Mouse (Mus musculus) neural tube, embryonic 11.5 days (tissue): ENCODE measurements at regions not wholly inside any gene's neighbourhood (a gene's known extent, or its start where the extent isn't known, plus 50 kb on each side); places are given as distances from the start of the nearest gene placed in this dataset.

Experiments
- ATAC-seq: fragments of 200-750 bp; cut with Nextera tagmentation; 2 replicates; pipeline ENCODE4 v1.8.0; 2017; ENCODE audit warnings: moderate number of reproducible peaks, mild to moderate bottlenecking, moderate TSS enrichment, moderate library complexity; ENCODE audit not compliant: insufficient read depth, low FRiP score, low TSS enrichment
- DNase-seq: peaks from one replicate; pipeline ENCODE4 v3.0.0-alpha.2; 2015; ENCODE audit warnings: low spot score
- H3K27ac ChIP-seq: fragments of 300-500 bp; sonication (generic); 2 replicates; pipeline ENCODE4 v1.5.1; 2014; ENCODE audit warnings: low read depth, mild to moderate bottlenecking, low read length
- H3K27me3 ChIP-seq: fragments of 300-500 bp; sonication (generic); 2 replicates; pipeline ENCODE4 v1.6.1; 2014; ENCODE audit warnings: mild to moderate bottlenecking, low read length, mixed read lengths; ENCODE audit not compliant: control insufficient read depth, insufficient read depth
- H3K36me3 ChIP-seq: fragments of 300-500 bp; sonication (generic); 2 replicates; pipeline ENCODE4 v1.6.1; 2014; ENCODE audit warnings: mild to moderate bottlenecking, low read length, moderate library complexity, mixed read lengths; ENCODE audit not compliant: control insufficient read depth, insufficient read depth
- H3K4me1 ChIP-seq: fragments of 300-500 bp; sonication (generic); 2 replicates; pipeline ENCODE4 v1.6.1; 2014; ENCODE audit warnings: low read length, mixed read lengths; ENCODE audit not compliant: control insufficient read depth, insufficient read depth
- H3K4me2 ChIP-seq: fragments of 300-500 bp; sonication (generic); 2 replicates; pipeline ENCODE4 v1.6.1; 2014; ENCODE audit warnings: low read depth, mild to moderate bottlenecking, moderate library complexity
- H3K4me3 ChIP-seq: fragments of 300-500 bp; sonication (generic); 2 replicates; pipeline ENCODE4 v1.5.1; 2014; ENCODE audit warnings: low read depth, low read length
- H3K9ac ChIP-seq: fragments of 300-500 bp; sonication (generic); 2 replicates; pipeline ENCODE4 v1.6.1; 2014; ENCODE audit warnings: mild to moderate bottlenecking, low read length
- H3K9me3 ChIP-seq: fragments of 300-500 bp; sonication (generic); 2 replicates; pipeline ENCODE4 v1.6.1; 2016; ENCODE audit warnings: low read length; ENCODE audit not compliant: control insufficient read depth
- WGBS: fragments of 180-500 bp; shearing (Covaris S2); extraction: QIAGEN DNeasy Blood & Tissue Kit; methylation state at CpG from one replicate; pipeline ENCODE4 v1.1.7; 2014; 5-methylcytosine and 5-hydroxymethylcytosine counted together

DNA sequence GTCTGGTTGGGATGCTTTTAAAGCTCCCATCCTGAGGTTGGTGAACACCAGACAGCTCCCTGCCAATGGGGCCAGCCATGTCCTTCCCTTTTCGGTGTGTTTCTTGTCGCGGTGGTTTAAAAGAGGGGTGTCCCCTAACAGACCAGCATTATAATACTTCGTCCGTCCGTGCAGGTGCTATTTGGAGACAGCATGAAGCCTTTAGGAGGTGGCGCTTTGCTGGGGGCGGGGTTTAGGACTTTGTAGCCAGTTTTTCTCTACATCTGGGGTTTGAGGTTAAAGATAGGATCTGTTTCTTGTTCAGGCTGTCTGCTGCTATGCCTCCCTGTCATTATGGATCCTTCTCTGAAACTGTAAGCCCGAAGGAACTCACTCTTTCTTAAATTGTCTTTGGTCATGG, 89.3 kb upstream of the Rbms1 start:
- Histone ChIP-seq H3K4me2 (no peak overlapping the region), H3K9ac (no peak overlapping the region), H3K27me3 (no peaks in the 10 kb centered on the region), H3K36me3 (no peaks in the 10 kb centered on the region), H3K27ac (no peak overlapping the region), H3K9me3 (no peaks in the 10 kb centered on the region), H3K4me3 (no peak overlapping the region), H3K4me1 (no peaks in the 10 kb centered on the region)
- DNase-seq (no peak), ATAC-seq (no peak)
- 64% methylated on average over 9 of the region's 9 CpGs for WGBS

DNA sequence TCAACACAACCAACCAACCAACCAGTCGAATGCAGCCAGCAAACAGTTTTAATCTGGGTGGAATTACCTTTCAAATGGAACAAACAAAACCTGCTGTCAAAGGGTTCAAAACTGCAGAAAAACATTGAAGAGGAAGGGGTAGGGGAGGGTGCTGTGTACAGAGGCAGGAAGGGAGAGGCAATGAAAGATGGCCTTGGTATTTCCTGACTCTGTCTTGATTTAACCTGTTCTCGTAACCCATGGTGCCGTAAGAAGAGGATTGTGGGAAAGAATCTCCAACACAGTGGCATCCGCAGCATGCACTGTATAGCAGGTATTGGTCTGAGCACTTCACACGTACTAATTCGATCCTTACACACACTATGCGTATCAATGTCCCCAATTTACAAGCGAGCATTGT, 88.8 kb upstream of the Rbms1 start:
- Histone ChIP-seq H3K9me3 (no peaks in the 10 kb centered on the region), H3K9ac (no peak overlapping the region), H3K27me3 (no peaks in the 10 kb centered on the region), H3K27ac (no peak overlapping the region), H3K4me3 (no peak overlapping the region), H3K4me1 (no peaks in the 10 kb centered on the region), H3K36me3 (no peaks in the 10 kb centered on the region), H3K4me2 (no peak overlapping the region)
- DNase-seq (no peak), ATAC-seq (no peak)
- WGBS, result 93% methylated on average over 8 of the region's 8 CpGs

DNA sequence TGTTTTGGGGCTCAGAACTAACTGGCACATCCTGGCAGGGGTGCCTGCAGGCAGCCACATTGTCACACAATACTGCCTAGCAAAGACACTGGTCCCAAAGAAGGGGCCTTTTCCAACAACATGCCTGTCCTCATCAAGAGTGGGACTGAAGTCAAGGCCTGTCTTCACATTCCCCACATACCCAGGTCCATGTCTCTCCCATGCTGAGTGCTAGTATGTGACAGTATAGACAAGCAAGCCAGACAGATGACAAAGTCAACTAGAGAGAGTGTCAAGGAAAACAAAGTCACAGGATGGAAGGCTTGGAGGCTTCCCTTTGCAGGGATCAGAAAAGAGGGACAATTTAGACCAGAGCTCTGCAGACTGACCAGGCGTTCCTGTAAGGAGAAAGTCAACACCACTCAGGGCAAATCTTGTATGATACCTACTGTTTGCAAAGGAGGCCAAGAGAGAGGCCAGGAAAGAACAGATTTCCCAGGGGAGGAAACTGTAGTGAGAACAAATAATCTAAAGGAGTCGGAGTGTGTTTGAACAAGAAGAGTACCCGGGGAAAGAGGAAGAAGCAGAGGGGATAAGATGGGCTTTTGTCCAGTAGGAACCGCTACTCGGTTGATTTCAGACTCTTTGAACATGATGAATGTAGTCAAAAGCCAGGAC, 83.2 kb upstream of the Rbms1 start:
- Histone ChIP-seq H3K27ac (no peak overlapping the region), H3K27me3 (no peaks in the 10 kb centered on the region), H3K9me3 (no peaks in the 10 kb centered on the region), H3K36me3 (no peaks in the 10 kb centered on the region), H3K4me1 (no peaks in the 10 kb centered on the region), H3K4me2 (no peak overlapping the region), H3K4me3 (no peak overlapping the region), H3K9ac (no peak overlapping the region)
- WGBS, result 69% methylated on average over 5 of the region's 5 CpGs
- no peak for ATAC-seq
- no peak for DNase-seq

DNA sequence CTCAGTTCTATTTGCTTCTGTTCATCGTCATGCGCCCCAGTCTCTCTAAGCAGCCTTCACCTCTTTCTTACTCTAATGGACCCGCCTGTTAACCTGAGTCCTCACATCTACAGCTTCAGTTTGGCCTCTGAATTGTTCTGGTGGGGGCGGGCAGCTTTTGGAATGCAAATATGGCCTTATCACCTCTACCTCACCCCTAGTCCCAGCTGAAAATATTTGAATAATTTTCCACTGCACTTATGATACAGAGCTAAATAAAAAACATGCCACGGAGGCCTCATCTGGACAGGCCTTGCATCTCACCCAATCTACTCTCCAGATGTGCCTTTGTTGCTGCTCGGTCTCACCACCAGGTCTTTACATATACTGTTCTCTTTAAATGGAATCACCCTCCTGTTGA, 82.5 kb upstream of the Rbms1 start:
- DNase-seq, result no peak
- no peaks in the 10 kb centered on the region for H3K27me3 ChIP-seq
- H3K4me2 ChIP-seq, result no peak overlapping the region
- H3K4me1 ChIP-seq, result no peaks in the 10 kb centered on the region
- no peaks in the 10 kb centered on the region for H3K36me3 ChIP-seq
- no peak overlapping the region for H3K27ac ChIP-seq
- no peak overlapping the region for H3K4me3 ChIP-seq
- 80% methylated on average over 6 of the region's 6 CpGs for WGBS
- ATAC-seq, result no peak
- no peaks in the 10 kb centered on the region for H3K9me3 ChIP-seq
- H3K9ac ChIP-seq, result no peak overlapping the region

DNA sequence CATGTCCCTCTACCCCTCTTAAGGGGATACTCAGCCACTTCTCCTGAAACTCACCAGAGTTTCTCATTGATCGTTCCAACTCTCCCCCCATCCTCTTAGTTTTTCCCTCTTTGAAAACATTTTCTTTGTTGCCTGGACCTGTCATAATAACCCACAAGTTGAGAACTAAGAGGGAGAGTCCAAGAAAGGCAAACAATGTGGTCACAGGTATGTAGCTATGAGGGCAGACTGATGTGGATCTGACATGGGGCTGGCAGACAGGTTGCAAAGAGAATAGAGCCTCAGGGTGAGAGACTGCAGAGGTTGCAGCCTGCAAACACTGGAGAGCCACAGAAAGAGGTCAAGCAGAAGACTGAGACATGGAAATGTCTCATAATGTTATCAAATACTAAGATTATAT, 69.9 kb upstream of the Rbms1 start:
- H3K36me3 ChIP-seq, result no peaks in the 10 kb centered on the region
- H3K27me3 ChIP-seq, result no peaks in the 10 kb centered on the region
- 90% methylated on average over 1 of the region's 1 CpGs for WGBS
- ATAC-seq (no peak), DNase-seq (no peak)
- no peaks in the 10 kb centered on the region for H3K9me3 ChIP-seq
- no peak overlapping the region for H3K4me2 ChIP-seq
- H3K4me1 ChIP-seq, result no peaks in the 10 kb centered on the region
- no peak overlapping the region for H3K4me3 ChIP-seq
- no peak overlapping the region for H3K9ac ChIP-seq
- no peak overlapping the region for H3K27ac ChIP-seq

DNA sequence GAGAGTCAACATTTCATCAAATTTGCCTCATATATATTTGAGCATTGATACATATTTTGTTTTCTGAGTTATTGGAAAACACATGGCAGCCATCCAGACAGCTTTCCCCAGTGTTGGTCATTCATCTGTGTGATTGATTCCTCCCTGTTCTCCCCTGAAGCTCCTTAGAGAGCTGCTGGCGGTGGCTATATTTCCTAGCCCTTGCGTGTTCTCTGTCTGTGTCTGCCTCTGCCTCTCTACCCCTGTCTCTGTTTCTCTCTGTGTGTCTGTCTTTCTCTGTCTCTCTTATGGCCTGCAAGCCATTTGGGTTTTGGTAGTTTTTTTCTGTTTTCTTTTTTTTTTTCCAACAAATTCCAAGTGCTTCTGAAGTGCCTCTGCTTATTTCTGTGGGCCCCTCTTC, 66.7 kb upstream of the Rbms1 start:
- Histone ChIP-seq H3K27ac (no peak overlapping the region), H3K27me3 (no peaks in the 10 kb centered on the region), H3K4me2 (no peak overlapping the region), H3K36me3 (no peaks in the 10 kb centered on the region), H3K9me3 (no peaks in the 10 kb centered on the region), H3K4me3 (no peak overlapping the region), H3K4me1 (no peaks in the 10 kb centered on the region), H3K9ac (no peak overlapping the region)
- 81% methylated on average over 2 of the region's 2 CpGs for WGBS
- no peak for DNase-seq
- ATAC-seq, result no peak

DNA sequence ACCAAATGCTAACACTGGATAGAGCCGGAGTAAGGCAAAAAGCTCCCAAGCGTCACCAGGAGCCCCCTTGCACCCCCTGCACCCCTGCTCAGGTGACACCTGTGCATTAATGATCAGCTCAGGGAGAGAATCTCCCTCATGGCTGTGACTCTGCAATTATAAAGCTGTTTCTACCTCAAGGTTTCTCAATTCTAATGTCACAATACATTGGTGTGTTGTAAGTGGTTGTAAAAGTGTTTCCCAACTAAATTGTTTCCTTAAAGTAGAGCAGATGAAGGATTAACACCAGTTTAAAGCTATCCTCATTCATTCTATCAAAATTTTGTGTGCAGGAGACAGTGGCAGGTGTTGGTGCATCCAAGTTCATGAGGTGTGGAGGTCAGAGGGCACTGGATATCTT, 65.6 kb upstream of the Rbms1 start:
- WGBS, result 78% methylated on average over 2 of the region's 2 CpGs
- no peak for ATAC-seq

DNA sequence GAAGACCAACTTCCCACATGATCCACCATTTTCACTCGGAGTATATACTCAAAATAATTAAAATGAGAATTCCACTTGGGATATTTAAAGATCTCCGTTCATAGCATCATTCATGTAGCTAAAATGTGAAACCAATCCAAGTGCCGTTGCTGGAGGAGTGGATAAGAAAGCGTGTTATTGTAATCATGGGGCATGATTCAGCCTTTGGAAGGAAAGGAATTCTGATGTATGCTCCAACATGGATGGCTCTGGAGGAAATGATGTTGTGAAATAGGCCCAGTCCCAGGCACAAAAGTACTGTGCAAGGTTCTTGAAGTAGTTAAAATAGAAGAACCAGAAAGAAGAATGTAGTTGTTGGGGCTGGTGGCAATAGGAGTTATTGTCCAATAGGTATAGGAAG, 64.7 kb upstream of the Rbms1 start:
- no peaks in the 10 kb centered on the region for H3K4me1 ChIP-seq
- no peaks in the 10 kb centered on the region for H3K27me3 ChIP-seq
- H3K36me3 ChIP-seq, result no peaks in the 10 kb centered on the region
- H3K9ac ChIP-seq, result no peak overlapping the region
- no peak for ATAC-seq
- H3K9me3 ChIP-seq, result no peaks in the 10 kb centered on the region
- H3K27ac ChIP-seq, result no peak overlapping the region
- H3K4me3 ChIP-seq, result no peak overlapping the region
- H3K4me2 ChIP-seq, result no peak overlapping the region
- no peak for DNase-seq
- WGBS, result 93% methylated on average over 4 of the region's 4 CpGs

More for the DNA sequence above, 65.6 kb upstream of the Rbms1 start:
- Histone ChIP-seq H3K27me3 (no peaks in the 10 kb centered on the region), H3K36me3 (no peaks in the 10 kb centered on the region), H3K4me2 (no peak overlapping the region), H3K9ac (no peak overlapping the region), H3K4me3 (no peak overlapping the region), H3K4me1 (no peaks in the 10 kb centered on the region), H3K9me3 (no peaks in the 10 kb centered on the region), H3K27ac (no peak overlapping the region)
- DNase-seq, result no peak

DNA sequence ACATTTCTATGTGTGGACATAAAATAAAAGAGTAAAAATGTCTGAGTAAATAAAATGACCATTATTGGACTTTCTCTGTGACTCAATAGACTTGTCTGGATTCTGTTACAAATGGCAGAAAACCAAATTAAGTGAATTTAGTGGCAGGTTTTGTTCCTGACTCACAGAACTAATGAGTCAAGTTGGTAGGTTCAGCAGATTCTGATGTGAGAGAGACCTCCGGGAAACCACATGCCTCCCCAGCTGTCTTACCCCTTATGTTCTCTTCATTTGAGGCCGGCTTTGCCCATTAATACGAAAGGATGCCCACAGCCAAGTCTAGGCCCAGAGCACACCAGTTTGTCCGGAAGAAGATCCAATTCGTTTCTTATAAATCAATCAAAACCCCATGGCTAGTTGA, 59.4 kb upstream of the Rbms1 start:
- Histone ChIP-seq H3K4me3 (no peak overlapping the region), H3K9ac (no peak overlapping the region), H3K4me2 (no peak overlapping the region), H3K27ac (no peak overlapping the region), H3K27me3 (no peaks in the 10 kb centered on the region), H3K9me3 (no peaks in the 10 kb centered on the region), H3K4me1 (no peaks in the 10 kb centered on the region), H3K36me3 (no peaks in the 10 kb centered on the region)
- DNase-seq (no peak), ATAC-seq (no peak)
- 93% methylated on average over 5 of the region's 5 CpGs for WGBS
